Comparison of ENCODE assay signal across 22 mouse cellular contexts in genomic region chr2:156473696-156474095, GRCm38 (mm10). TPM values are rescaled to one million over a fixed set of nuclear protein-coding genes. Genes with fewer than 3 reads are reported as not detected.
DNase-seq lines count a peak whose midpoint lies in the region; ATAC-seq lines count a peak whose summit lies in the region.
"Had no signal": no experiment of that assay in that cellular context is flagged by ENCODE, and none has a peak within 500 bp of the region (broad histone marks: within the 10 kb centered on the region; RNA-seq: fewer than 3 reads in every experiment).

No protein-coding gene starts in this region.

- intact Hi-C loops in heart, postnatal 36 days (cut with DNase I): no loop called here

- no peak overlapping the region for H3K4me2 ChIP-seq in heart, embryonic 15.5 days
- H3K4me2 ChIP-seq: liver, embryonic 11.5 days; midbrain, embryonic 15.5 days had no signal

- peak; percentile 68 for DNase-seq in adrenal gland, postnatal 14 days
- no peak for DNase-seq in adrenal gland, adult 2 months
- peak; percentile 37 to 64 for DNase-seq in heart, adult 18-20 months
- no peak for DNase-seq in heart, postnatal 36 days
- DNase-seq in adipocyte (ENCODE audit: low spot score): peak; percentile 82
- DNase-seq in retina, postnatal 1 day: no peak
- DNase-seq: adrenal gland, postnatal 25 days; kidney, postnatal 10 days; lung, postnatal 14 days; right cerebral cortex, adult 18-20 months; thymus, postnatal 25 days had no signal

- H3K27ac ChIP-seq in heart, embryonic 15.5 days: peak overlapping the region; percentile 25; the same call in 1 of the 2 replicates
- H3K27ac ChIP-seq: forebrain, embryonic 12.5 days; hindbrain, embryonic 15.5 days; limb, embryonic 10.5 days; midbrain, embryonic 15.5 days had no signal

- H3K36me3 ChIP-seq in heart, embryonic 15.5 days: no peaks in the 10 kb centered on the region
- H3K36me3 ChIP-seq: forebrain, embryonic 12.5 days; heart, embryonic 13.5 days; hindbrain, embryonic 15.5 days; limb, embryonic 10.5 days; midbrain, embryonic 15.5 days had no signal

- H3K9ac ChIP-seq in heart, embryonic 15.5 days: no peak overlapping the region
- H3K9ac ChIP-seq: heart, embryonic 13.5 days; hindbrain, embryonic 15.5 days; midbrain, embryonic 15.5 days had no signal

- H3K9me3 ChIP-seq in heart, embryonic 15.5 days (replicated peaks): no peaks in the 10 kb centered on the region
- H3K9me3 ChIP-seq: forebrain, embryonic 12.5 days; heart, embryonic 13.5 days; hindbrain, embryonic 15.5 days; limb, embryonic 10.5 days; midbrain, embryonic 15.5 days had no signal

- ATAC-seq in heart, embryonic 15.5 days (replicated peaks; ENCODE audit: insufficient number of reproducible peaks, insufficient read depth, low FRiP score, low read depth): no peak
- no peak for ATAC-seq in CD4-positive, CD25-positive, alpha-beta regulatory T cell, adult 4 months
- ATAC-seq: intestine, embryonic 16.5 days had no signal

- peaks cover 53% of the 10 kb centered on the region for H3K4me1 ChIP-seq in heart, embryonic 15.5 days (replicated peaks)

- 67% methylated on average over 8 of the region's 8 CpGs for WGBS in heart, embryonic 15.5 days

- no peak overlapping the region for H3K4me3 ChIP-seq in heart, embryonic 15.5 days
- H3K4me3 ChIP-seq: forebrain, embryonic 12.5 days; heart, embryonic 13.5 days; hindbrain, embryonic 15.5 days; left cerebral cortex, adult 2 months; limb, embryonic 10.5 days; megakaryocyte, embryonic 14.5 days; midbrain, embryonic 15.5 days had no signal

- H3K27me3 ChIP-seq in heart, embryonic 15.5 days: peaks cover 6% of the 10 kb centered on the region; the same call in 1 of the 2 replicates
- H3K27me3 ChIP-seq: hindbrain, embryonic 15.5 days; midbrain, embryonic 15.5 days had no signal

RNA-seq across cellular contexts. Expression of gene Epb41l1, which starts 53.0 kb away (rescaled TPM):
- 47.4 and 56.8 TPM in 2 replicates for total RNA-seq in adrenal gland, postnatal 14 days (2021)
- total RNA-seq in adrenal gland, adult 2 months (2021): 10 to 100 TPM; 81.4 to 93.4 TPM
- 52.0 and 52.7 TPM in 2 replicates for polyA plus RNA-seq in adrenal gland, adult 2 months (2012; rRNA removed)
- 10 to 100 TPM in 1 of 2 experiments, 1 to 10 TPM in 1; 7.5 to 10.5 TPM for total RNA-seq in heart, adult 18-20 months (2021)
- 1 to 10 TPM; 6.3 to 9.1 TPM for total RNA-seq in heart, postnatal 36 days (2021)
- 1.00 and 1.5 TPM in 2 replicates for polyA plus RNA-seq in heart, embryonic 15.5 days (2015; fragmentation: Nextera tagmentation; extraction: Ambion mirVana)
- polyA plus RNA-seq in CD4-positive, CD25-positive, alpha-beta regulatory T cell, adult 4 months (2017; shearing (Covaris generic)): under 1 TPM in 1 of 2 experiments, not detected in 1; 0.24 TPM

Comparison
In these comparisons a context has a peak if more than half of its experiments do, and no peak if none do; other contexts are left out.
1. DNase-seq: peak in adrenal gland, postnatal 14 days (single experiment), heart, adult 18-20 months (2 of 2) and adipocyte (single experiment); none in adrenal gland, adult 2 months (single experiment), heart, postnatal 36 days (0 of 2) and retina, postnatal 1 day (single experiment).